Comparison of ENCODE assay signal across 21 mouse cellular contexts in genomic region chr4:95209322-95210119, GRCm38 (mm10).
DNase-seq lines count a peak whose midpoint lies in the region; ATAC-seq and TF ChIP-seq lines count a peak whose summit lies in the region.
"Had no signal": no experiment of that assay in that cellular context is flagged by ENCODE, and none has a peak within 500 bp of the region (broad histone marks: within the 10 kb centered on the region; RNA-seq: fewer than 3 reads in every experiment).

No protein-coding gene starts in this region.

- TF ChIP-seq CTCF in hindbrain, postnatal 0 days (IDR thresholded peaks at IDR 0.05; ENCODE audit: low read depth) = no peak
- TF ChIP-seq CTCF in intestine, postnatal 0 days (IDR thresholded peaks at IDR 0.05; ENCODE audit: low read depth) = no peak

- DNase-seq in hindbrain, postnatal 0 days (ENCODE audit: low spot score) = peak; percentile 36
- DNase-seq in 416B (ENCODE audit: low read depth) = peak; percentile 76
- DNase-seq in MEL-GATA-1-ER (ENCODE audit: extremely low read depth, low read depth) = peak; percentile 62
- DNase-seq in layer of hippocampus, postnatal 14 days (ENCODE audit: low spot score in 2 of 2) = no peak
- no peak for DNase-seq in spleen, postnatal 14 days (ENCODE audit: low spot score in 2 of 2)
- DNase-seq: cerebellum, adult 18-20 months; forebrain, postnatal 0 days; kidney, adult 8-10 months; kidney, postnatal 36 days; layer of hippocampus, adult 9-11 months; lung, embryonic 14.5 days; retina, postnatal 1 day had no signal

- ATAC-seq in hindbrain, postnatal 0 days = peak; percentile 59
- ATAC-seq in hindbrain, embryonic 12.5 days (ENCODE audit: low FRiP score) = no peak
- ATAC-seq in intestine, postnatal 0 days = no peak
- ATAC-seq: forebrain, postnatal 0 days had no signal

- H3K4me3 ChIP-seq in hindbrain, postnatal 0 days (ENCODE audit: low read length) = no peak overlapping the region
- no peak overlapping the region for H3K4me3 ChIP-seq in hindbrain, embryonic 12.5 days
- no peak overlapping the region for H3K4me3 ChIP-seq in macrophage (ENCODE audit: inconsistent target)
- H3K4me3 ChIP-seq in intestine, postnatal 0 days (ENCODE audit: low read depth, low read length) = no peak overlapping the region
- H3K4me3 ChIP-seq: embryonic facial prominence, embryonic 12.5 days; hindbrain, embryonic 15.5 days; limb, embryonic 15.5 days; stomach, embryonic 15.5 days had no signal

- H3K4me1 ChIP-seq in hindbrain, postnatal 0 days (ENCODE audit: insufficient read depth, low read length) = no peaks in the 10 kb centered on the region
- H3K4me1 ChIP-seq in hindbrain, embryonic 12.5 days = no peaks in the 10 kb centered on the region
- 0 out of 2 replicates have a peak, but pooled peaks cover 6% of the 10 kb centered on the region for H3K4me1 ChIP-seq in intestine, postnatal 0 days (replicated peaks; ENCODE audit: control insufficient read depth, insufficient read depth, low read length)
- H3K4me1 ChIP-seq: hindbrain, embryonic 15.5 days; stomach, embryonic 15.5 days had no signal

- no peak overlapping the region for H3K9ac ChIP-seq in hindbrain, postnatal 0 days (replicated peaks; ENCODE audit: low read length)
- H3K9ac ChIP-seq in hindbrain, embryonic 12.5 days = no peak overlapping the region
- H3K9ac ChIP-seq in intestine, postnatal 0 days (ENCODE audit: low read depth, low read length) = no peak overlapping the region
- H3K9ac ChIP-seq: embryonic facial prominence, embryonic 12.5 days; forebrain, postnatal 0 days; hindbrain, embryonic 15.5 days; limb, embryonic 15.5 days; lung, embryonic 14.5 days; stomach, embryonic 15.5 days had no signal

- H3K9me3 ChIP-seq in hindbrain, postnatal 0 days (ENCODE audit: low read length) = no peaks in the 10 kb centered on the region
- no peaks in the 10 kb centered on the region for H3K9me3 ChIP-seq in hindbrain, embryonic 12.5 days (replicated peaks)
- H3K9me3 ChIP-seq in intestine, postnatal 0 days (ENCODE audit: control insufficient read depth) = no peaks in the 10 kb centered on the region
- H3K9me3 ChIP-seq: embryonic facial prominence, embryonic 12.5 days; G1E; hindbrain, embryonic 15.5 days; limb, embryonic 15.5 days; stomach, embryonic 15.5 days had no signal

- H3K36me3 ChIP-seq in hindbrain, postnatal 0 days (ENCODE audit: insufficient read depth, low read length) = no peaks in the 10 kb centered on the region
- H3K36me3 ChIP-seq in hindbrain, embryonic 12.5 days = no peaks in the 10 kb centered on the region
- no peaks in the 10 kb centered on the region for H3K36me3 ChIP-seq in macrophage (ENCODE audit: inconsistent target)
- no peaks in the 10 kb centered on the region for H3K36me3 ChIP-seq in intestine, postnatal 0 days (ENCODE audit: control insufficient read depth, insufficient read depth)
- H3K36me3 ChIP-seq: embryonic facial prominence, embryonic 12.5 days; G1E; hindbrain, embryonic 15.5 days; limb, embryonic 15.5 days; stomach, embryonic 15.5 days had no signal

- no peak overlapping the region for H3K27ac ChIP-seq in hindbrain, postnatal 0 days
- H3K27ac ChIP-seq in hindbrain, embryonic 12.5 days = no peak overlapping the region
- peak overlapping the region; percentile 49 for H3K27ac ChIP-seq in macrophage
- H3K27ac ChIP-seq in intestine, postnatal 0 days (ENCODE audit: low read depth, low read length) = no peak overlapping the region
- H3K27ac ChIP-seq: embryonic facial prominence, embryonic 12.5 days; hindbrain, embryonic 15.5 days; limb, embryonic 15.5 days; stomach, embryonic 15.5 days had no signal

- H3K79me2 ChIP-seq in macrophage (ENCODE audit: inconsistent target) = no peaks in the 10 kb centered on the region

- H3K4me2 ChIP-seq in hindbrain, postnatal 0 days (ENCODE audit: low read depth, low read length) = no peak overlapping the region
- no peak overlapping the region for H3K4me2 ChIP-seq in hindbrain, embryonic 12.5 days (replicated peaks)
- no peak overlapping the region for H3K4me2 ChIP-seq in intestine, postnatal 0 days (replicated peaks; ENCODE audit: low read depth)
- H3K4me2 ChIP-seq: embryonic facial prominence, embryonic 12.5 days; hindbrain, embryonic 15.5 days; limb, embryonic 15.5 days; lung, embryonic 14.5 days; stomach, embryonic 15.5 days had no signal

- no peaks in the 10 kb centered on the region for H3K27me3 ChIP-seq in hindbrain, postnatal 0 days (ENCODE audit: insufficient read depth, low read length)
- no peaks in the 10 kb centered on the region for H3K27me3 ChIP-seq in hindbrain, embryonic 12.5 days
- no peaks in the 10 kb centered on the region for H3K27me3 ChIP-seq in intestine, postnatal 0 days (replicated peaks; ENCODE audit: control insufficient read depth, insufficient read depth, low read length)
- H3K27me3 ChIP-seq: embryonic facial prominence, embryonic 12.5 days; hindbrain, embryonic 15.5 days; limb, embryonic 15.5 days; megakaryocyte, embryonic 14.5 days; stomach, embryonic 15.5 days had no signal

- 56% methylated on average over 3 of the region's 3 CpGs for WGBS in hindbrain, postnatal 0 days
- WGBS in hindbrain, embryonic 12.5 days = 62% methylated on average over 3 of the region's 3 CpGs
- 27% methylated on average over 3 of the region's 3 CpGs for WGBS in macrophage (ENCODE audit: missing documents)
- WGBS in intestine, postnatal 0 days = 96% methylated on average over 3 of the region's 3 CpGs

Comparison
In these comparisons a context has a peak if more than half of its experiments do, and no peak if none do; other contexts are left out.
1. DNase-seq: peak in hindbrain, postnatal 0 days (single experiment), 416B (single experiment) and MEL-GATA-1-ER (single experiment); none in layer of hippocampus, postnatal 14 days (0 of 2) and spleen, postnatal 14 days (0 of 2).